Mouse (Mus musculus): ENCODE measurements around the gene Dld.

Gene Dld

DNA sequence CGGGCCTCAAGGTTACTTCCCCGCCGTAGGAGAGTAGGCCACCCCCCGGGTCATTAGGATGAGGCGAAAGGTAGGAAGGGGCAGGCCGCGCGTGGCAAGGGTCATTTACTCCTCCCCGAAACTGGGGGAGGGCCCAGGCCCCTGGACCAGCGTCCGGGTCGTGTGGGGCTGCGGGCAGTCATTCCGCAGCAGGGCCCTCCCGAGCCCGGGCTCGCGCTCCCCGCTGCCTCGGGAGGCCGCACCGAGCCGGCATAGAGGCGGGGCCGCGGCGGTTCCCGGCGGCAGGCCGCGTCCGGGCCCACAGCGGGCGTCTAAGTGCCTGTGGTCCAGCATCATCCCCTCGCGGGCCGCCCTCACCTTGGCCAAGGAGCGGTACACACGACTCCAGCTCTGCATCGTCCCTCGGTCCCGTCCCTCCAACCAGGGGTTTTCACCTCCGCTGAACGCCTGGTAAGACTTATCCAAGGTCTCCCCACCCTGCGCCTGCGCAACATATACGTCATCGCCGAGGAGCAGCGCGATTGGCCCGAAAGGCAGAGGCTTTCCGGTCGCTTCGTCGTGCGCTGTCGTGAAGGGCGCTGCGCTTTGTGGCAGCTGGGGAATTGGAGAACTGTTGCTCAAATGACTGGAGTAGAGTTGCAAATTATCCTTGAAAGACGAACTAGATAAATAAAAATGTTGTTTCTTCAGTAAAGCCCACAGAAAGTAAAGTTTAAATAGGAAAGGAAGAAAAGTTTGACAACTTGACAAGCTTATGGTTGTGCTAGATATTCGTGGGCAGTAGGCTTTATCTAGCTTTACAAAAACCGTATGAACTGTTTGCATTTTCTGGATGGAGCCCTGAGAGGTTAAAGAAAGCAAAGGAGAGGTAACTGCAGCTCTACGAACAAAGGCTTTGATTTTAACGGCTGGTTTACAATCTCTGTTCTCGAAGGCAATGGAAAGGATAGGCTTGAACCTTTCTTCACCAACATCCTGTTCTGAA is at the start of gene Dld:
Gene Dld (minus strand): TSS at position 510 of the 985 bp plus-strand sequence.
- peak; percentile 96 for DNase-seq (ENCODE audit: low spot score)

DNA sequence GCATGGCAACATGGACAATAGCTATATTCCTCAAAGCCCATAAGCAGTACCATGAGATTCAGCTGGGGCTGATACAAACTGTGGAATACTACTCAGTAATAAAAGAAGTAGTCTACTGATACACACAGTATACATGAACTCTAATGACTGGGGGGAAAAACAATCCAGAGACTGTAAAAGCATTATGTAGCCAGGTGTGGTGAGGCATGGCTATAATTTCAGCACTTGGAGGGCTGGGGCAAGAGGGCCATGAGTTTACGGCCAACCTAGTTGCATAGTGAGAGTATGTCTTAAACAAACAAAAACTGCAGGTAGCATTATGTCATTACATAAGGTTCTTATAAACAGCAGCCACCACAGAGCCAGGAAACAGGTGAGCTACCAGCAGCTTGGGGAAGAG is 49.6 kb upstream of the Dld start:
- DNase-seq (ENCODE audit: low spot score), result no peak

DNA sequence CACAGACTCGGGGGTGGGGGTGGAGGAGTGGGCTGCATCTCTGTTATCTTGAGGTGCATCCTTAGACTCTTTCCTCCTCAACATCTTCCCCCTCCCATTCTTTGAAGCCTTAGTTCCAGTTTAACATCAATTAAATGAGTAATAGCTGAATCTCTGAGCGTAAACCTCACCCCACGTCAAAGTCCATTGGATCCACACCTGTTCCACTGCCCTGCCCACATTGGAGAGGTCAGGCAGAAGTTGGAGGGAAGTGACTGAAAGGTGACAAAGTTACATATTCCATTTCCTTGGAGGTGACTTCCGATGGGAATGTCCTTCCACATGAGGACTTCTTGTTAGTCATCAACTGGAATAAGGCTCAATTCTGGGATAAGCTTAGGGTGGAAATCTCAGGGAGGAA is 46.5 kb upstream of the Dld start:
- DNase-seq (ENCODE audit: low spot score), result no peak

DNA sequence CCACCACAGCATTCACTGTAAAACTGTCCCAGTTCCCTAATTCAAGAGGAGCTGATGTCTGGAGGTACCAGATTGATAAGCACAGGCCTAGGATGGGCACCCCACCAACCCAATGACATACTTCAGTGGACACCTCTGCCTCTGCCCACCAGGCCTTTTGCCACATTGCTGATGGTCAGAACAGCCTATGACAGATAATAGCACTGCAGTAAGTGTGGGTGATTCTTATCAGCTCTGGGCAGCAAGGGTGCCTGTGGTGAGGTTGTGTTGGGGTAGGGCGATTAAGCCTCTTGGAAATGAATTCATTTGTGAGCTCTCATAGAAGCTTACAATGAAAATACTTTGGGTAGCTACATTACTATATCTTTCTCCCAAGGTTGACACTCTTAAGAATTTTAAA is 44.6 kb upstream of the Dld start:
- no peak for DNase-seq (ENCODE audit: low spot score)

DNA sequence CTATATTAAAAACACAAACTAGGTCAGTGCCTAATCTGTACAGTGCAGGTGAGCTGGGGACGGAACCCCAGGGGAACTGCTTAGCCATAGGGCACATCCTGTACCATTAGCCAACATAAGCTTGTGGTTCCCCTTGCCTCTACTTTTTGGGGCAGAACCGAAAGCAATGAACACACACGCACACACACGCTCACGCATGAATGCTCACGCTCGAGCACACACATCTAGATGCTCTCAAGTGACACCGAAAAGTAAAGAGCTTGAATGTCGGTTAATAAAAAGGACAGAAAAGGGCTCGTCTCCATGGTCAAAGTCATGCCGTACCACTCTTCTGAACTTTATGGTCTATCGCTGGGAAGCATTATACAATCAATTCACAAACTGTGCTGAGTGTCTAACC is 40.4 kb upstream of the Dld start:
- DNase-seq (ENCODE audit: low spot score), result no peak

DNA sequence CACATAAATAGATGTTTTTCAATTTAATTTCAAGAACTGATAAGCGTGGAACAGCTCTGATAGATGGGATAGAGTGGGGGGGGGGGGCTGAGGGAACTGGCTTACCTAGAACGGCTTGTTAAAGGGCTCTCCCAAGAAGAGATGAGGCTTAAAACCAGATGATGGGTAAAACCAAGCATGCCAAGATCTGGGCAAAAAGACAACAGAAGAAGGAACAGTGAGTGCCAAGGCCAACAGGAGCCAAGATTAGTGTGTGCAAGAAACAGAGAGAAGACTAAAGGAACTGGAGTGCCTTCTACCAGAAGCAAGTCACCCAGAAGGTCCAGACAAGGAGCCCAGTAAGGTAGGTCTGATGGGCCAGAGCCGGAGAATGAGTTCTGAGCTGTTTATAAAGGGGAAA is 39.3 kb upstream of the Dld start, which contains the start of gene Slc26a3:
Gene Slc26a3 (plus strand): TSS at position 301 of the 400 bp plus-strand sequence.
- DNase-seq (ENCODE audit: low spot score), result no peak

DNA sequence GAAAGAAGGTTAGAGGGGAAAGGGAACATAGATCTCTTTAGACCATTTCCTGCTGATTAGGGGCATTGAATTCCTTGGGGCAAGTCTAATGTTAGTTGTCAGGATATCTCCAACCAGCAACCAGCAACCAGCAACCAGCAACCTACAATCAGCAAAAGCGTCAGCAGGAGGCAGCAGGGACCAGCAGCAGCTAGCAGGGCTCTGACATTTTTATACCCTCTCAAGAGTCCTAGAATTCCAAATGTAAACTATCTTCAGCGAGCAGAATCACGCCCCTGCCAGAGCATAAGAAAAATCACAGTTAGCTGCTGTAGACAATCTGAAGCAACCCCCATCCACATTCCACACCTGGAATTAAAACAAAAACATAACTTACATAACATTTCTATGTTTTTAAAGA is 36.0 kb upstream of the Dld start:
- DNase-seq (ENCODE audit: low spot score), result no peak

DNA sequence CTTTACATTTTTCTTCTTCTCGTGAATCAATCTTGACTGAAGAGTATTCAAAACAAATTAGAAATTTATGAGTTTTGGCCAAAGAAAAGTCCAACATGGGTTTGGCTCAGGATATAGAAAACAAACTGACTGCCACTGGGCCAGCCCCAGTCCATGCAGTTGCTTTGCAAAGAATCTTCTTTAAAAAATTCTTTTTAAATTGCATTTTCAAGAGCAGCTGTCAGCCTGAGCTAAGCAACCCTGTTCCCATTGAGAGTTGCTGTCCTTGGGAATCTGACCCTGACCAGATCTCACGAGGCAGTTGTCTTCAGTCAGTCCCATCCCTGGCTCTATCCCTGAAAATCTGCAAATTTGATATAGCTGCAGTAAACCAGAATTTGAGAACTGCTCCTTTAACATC is 31.2 kb upstream of the Dld start:
- no peak for DNase-seq (ENCODE audit: low spot score)

DNA sequence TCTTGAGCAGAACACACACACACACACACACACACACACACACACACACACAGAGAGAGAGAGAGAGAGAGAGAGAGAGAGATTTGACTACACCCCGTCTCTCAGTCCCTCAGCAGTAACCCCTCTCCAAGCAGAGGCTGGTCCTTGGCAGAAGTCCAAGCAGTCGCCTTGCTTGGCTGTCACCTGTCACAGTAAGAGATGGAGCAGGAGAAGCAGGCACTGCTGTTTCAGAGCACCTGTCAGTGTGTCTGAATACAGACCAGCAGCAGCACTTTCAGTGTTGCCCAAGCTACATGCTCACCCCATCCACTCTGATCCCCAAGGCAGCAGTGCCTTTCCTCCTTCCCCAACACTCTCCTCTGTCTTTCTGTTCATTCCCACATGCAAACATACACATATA is 29.6 kb upstream of the Dld start:
- no peak for DNase-seq (ENCODE audit: low spot score)

DNA sequence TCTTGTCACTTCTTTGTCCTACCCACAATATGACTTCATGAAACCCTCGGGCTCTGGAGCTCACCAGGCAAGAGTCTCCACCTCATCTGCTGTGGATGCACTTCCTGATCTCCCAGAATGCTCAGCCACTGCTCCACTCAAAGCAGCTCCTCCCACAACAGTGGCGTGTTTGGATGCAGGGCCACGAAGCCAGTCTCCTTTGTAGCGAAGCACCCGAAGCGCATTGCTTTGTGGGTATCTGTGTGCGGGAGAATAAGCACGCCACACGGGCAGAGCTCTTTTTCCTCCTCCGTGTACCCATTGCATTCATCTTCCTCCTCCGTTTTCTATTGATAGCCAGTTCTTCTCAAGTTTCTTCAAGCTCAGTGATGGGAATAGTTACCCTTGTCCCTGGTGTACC is 26.0 kb upstream of the Dld start:
- no peak for DNase-seq (ENCODE audit: low spot score)

DNA sequence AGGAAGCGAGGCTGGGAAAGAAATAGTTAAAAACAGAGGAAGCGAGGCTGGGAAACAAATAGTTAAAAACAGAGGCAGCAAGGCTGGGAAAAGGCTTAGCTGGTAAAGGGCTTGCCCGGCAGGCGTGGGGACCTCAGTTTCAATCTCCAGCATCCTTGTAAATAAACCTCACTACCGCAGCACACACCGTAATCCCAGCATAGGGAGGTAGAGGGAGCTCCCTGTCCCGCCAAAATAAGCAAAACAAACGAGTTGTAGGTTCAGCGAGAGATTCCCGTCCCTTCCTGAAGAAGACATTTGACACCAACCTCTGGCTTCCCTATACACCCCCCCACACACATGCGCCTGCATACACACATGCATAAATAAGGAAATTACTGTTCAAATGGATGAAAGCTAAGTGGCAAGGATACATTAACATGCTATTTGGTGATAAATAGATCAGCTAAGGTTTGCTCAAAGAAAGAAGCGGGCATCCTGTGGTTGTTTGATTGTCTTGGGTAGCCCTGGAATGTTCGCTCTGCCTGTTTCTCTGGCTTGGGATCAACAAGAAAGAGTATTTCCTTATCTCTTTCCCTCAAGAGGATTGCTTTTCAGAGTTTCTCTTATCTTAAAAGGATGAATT is 25.2 kb upstream of the Dld start:
- peak; percentile 28 for DNase-seq (ENCODE audit: low spot score)

DNA sequence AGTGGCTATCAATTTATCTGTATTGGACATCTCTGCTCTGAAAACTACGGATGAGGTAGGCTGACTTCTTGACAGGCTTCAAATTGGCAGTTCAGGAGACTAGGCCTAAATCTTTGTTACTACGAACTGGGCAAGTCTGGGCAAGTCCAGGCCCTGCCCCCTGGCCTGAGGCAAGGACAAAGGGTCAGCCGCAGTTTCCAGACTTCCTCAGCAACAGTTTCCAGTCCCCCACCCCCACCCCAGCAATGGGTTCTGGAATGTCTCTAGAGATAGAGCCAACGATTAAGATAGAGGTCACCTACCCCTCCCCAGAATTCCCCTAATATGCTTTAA is 24.0 kb upstream of the Dld start:
- DNase-seq (ENCODE audit: low spot score), result no peak

DNA sequence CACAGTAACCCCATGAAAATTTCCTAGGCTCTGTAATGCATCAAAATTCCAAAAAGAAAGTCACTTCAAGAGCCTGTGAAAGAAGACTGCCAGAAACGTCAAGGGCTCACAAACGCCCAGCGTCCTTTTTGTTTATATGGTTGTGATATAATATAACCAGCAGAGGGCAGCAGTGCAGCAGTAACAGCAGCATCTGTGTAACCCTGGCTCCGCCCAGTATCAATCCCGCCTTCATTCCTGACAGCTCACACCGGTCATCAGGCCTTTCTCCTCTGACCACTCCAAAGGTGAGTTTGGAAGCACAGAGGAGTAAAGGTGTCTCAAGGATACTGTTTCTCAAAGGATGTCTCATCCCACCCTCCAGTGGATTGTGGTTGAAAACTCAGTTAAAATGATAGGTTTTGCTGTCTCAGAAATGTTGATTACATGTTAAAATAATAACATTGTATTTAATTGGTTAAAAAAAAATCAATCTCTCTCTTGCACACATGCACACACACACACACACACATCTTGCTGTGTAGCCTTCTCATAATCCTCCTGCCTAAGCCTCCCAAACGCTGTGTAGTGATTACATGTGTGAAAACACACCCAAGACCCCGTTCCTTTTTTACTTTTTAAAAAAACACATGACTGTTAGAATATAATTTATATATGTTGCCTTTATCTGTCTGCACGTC is 23.5 kb upstream of the Dld start:
- peak; percentile 58 for DNase-seq (ENCODE audit: low spot score)

DNA sequence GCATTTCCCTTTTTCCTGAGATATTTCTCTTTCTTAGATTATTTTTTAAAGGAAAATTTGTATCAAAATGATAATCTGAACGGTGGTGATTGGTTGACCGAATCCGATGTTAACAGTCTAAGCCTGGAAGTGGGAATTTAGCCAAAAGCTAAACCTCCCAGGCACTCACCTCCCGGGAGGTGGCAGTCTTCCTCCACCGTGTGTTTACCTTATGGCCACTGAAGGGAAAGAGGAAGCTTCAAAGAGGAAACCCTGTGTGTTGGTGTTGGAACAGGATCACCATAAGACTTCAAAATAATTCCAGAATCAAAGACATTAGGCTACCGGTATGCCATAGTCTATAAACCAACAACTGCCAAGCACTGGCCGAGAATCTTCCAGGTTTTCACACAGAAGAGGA is 18.4 kb upstream of the Dld start:
- no peak for DNase-seq (ENCODE audit: low spot score)

DNA sequence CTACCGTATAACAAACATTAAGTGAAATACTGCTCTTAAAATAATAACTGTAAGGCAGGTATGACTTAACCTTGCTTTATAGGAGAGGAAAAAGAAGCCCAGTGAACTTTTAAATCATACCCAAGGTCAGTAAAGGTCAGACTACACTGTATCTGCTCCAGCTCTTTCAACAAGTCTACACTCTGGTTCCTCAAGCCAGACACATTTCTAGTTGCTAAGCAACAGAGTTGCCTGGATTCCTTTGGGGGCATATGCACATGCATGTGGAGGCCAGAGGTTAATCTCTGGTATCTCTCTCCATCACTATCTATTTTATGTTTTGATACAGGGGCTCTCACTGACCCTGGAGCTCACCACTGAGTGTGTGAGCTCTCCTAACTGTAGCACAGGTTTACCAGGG is 17.9 kb upstream of the Dld start:
- DNase-seq (ENCODE audit: low spot score), result peak; percentile 59

DNA sequence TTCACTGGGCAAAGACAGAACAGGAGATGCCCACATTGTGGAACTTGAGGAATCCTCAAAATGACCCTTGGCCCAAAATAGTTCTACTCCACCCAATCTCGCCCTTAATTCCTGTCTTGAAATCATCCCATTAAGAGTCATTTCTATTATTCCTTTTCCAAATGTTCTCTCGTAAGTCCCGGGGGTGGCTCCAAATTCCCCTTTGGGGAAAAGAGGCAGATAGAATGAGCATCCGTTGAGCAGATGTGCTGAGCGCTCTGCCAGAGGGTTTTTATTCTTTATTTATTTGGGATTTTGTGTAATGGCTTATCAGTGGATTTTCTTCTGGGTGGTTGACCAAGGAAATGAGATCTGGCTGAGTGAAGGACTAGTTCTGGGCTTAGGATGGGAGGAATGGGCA is 16.5 kb upstream of the Dld start:
- no peak for DNase-seq (ENCODE audit: low spot score)

DNA sequence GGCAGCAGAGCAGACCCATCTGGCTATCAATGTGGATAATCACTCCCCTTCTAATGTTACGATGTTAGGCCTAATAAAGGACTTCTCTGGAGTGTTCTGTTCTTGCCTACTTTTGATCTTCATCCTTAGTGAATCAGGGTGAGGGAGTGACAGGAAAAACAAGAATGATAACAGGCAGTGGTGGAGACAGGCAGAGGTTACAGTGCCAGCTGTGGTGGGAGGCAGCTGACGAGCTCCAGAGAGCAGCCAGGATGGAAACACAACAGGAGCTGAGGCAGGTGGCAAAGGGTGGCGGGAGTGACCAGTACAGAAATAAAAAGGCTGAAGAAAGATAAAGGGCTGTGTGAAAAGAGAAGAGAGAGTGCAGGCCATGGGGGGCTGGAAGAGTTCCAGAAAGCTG is 15.2 kb upstream of the Dld start:
- no peak for DNase-seq (ENCODE audit: low spot score)

DNA sequence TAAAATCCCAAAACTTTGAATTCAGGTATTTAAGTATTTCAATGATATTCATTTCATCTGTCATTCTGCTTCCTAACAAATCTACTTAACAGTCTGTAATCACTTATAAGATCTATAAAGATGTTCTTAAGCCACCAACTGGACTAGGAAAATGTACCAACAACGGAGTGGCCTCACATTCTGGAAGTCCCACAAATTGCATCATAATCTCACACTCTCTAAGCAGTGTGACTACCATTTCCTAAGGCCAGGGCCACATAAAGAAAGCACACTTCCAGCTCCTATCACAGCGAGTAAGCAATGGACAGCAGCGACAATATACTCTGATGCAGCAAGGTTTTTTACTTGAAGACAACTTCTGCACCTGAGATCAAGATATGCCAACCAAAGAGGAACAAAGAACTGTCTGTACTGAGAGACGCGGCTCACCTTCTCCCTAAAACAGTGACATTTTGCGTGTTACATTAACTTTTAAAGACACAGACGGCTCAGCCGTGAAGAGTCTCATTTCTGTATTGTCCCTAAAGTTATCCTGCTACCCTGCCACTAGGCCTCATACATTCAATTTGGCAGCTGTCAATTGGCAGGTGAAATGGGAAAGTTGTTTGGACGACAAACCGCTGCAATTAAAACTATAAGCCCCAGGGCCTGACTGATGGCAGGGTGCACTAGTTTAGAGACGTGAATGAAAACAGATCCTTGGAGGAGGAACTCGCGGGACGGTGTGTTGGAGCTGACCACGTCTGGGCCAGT is 886 bp downstream of the Dld start:
- DNase-seq (ENCODE audit: low spot score), result no peak

DNA sequence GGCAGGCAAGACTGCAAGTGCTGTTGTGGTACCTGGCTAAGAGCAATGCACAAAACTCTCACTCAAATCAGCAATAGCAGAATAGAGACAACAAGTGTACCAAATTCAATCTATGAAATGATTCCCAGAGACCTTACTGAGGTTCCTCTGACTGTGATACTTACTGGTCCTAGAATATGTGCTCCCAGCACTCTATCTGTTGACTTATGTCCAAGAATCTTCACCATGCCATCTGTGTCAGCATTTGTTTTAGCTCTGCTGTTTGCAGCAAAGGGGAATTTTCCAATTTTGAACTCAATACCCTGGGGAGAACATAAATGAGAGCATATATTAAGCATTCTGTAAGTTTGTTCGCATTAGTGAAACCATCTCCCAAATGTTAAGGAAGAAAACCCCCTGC is 18.0 kb downstream of the Dld start:
- no peak for DNase-seq (ENCODE audit: low spot score)

DNA sequence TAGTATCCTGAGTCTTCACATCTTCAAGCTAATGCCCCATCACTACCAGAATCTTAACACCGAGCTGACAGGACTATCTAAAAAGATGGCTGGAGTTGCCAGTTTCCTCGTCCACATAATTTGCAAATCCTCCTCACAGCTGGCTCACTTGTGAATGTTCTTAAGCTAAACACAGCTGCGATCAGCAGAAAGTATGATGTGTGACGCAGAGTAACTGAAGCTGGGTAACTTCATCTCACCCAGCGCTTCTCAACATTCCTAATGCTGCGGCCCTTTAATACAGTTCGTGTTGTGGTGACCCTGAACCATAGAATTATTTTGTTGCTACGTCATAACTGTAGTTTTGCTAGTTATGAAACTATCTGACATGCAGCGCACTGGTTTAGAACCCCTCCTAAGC is 24.1 kb downstream of the Dld start:
- no peak for DNase-seq (ENCODE audit: low spot score)

DNA sequence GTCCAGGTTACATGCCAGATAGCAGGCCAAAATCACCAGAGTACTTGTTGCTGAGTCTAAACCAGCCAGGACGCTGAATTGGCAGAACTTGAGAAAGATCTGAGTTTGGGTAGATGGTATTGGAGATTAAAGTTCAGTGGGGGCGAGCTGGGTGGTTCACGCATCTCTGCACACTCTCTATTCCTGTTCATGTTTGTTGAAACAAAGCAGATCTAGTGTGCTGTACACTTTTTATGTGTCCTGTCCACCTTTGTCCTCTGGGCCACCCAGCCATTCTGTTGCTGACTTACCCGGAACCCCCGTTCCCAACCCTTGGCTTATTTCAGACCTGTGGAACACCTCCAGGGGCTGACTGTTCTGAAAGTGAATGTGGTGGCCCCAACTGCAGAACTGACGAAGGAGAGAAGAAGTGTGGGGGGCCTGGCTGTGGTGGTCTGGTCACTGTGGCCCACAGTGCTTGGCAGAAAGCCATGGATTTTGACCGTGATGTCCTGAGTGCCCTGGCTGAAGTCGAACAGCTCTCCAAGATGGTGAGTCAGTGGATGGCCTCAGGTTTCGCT is 28.0 kb downstream of the Dld start:
- DNase-seq (ENCODE audit: low spot score), result no peak

DNA sequence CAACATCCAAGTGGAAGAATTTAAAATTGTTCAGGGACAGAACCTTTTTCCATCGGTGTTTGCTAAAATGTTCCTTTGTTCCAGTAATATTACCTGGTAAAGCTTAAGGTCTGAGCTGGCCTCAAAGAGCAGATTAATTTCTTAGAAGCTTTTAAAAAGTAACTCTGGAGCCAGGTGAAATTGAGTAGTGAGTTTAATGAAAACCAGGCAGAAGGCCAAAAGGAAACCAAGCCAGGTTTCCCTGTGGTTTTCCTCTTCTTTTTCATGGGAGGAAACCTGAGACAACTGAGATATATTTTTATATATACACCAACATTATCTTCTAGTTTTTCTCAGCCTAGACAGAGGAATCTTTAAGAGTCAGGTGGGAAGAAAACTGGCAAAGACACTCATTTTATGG is 29.7 kb downstream of the Dld start:
- no peak for DNase-seq (ENCODE audit: low spot score)
